Mouse (Mus musculus) gastrocnemius, postnatal 4 days (tissue): Measurements from ENCODE around the gene Hoxd1. TPM values are rescaled to one million over a fixed set of nuclear protein-coding genes. Genes with fewer than 3 reads are reported as not detected.
A peak's percentile ranks its signal among the peaks of the same experiment; 100 is the strongest.

Experiments
- DNase-seq, 2 experiments: peaks; one replicate each; pipeline ENCODE4 v3.0.0; 2021 to 2022; ENCODE audit warnings: low spot score in 2 of 2, mixed read lengths in 2 of 2
- total RNA-seq, 2 experiments: library from RNA; stranded (reverse); gene quantifications; 2 replicates each; pipeline ENCODE4 v1.2.3; 2021

Gene Hoxd1
- total RNA-seq, 2 experiments from 2014 or later: 0.20 TPM; not detected in 1

DNA sequence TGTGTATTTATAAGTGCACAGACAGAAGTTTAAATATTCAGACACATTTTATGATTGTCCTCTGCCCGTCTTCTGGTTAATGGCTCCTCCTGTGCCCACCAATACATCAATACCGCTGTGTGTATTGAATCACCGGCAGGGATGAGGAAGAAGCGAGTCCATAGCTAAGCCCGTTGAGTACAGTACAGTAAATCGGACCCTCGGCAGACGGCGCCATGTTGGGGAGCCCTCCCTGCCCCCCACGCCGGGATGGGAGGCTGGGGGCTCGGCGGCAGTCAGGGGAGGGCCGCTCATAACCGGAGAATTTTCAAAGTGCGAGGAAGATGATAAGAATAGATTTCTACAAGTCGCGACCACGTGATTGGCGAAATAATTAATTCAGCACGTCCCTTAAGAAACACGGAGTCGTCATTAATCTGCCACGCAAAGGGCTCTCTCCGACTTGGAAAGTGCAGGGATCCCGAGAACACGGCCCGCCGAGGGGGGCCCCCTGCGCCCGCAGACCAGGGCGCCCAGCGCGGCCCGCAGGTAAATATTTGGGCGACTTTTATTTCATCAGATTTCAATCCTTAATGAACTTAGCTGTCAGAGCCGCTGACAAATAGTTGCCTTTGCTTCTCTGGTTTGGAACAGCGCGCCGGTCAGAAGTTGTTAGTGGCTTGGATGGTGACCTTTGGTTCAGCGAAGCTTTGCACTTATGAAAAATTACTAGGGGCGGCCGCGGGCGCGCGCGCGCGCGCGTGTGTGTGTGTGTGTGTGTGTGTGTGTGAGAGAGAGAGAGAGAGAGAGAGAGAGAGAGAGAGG is 30.1 kb upstream of the Hoxd1 start:
- DNase-seq: no peak

DNA sequence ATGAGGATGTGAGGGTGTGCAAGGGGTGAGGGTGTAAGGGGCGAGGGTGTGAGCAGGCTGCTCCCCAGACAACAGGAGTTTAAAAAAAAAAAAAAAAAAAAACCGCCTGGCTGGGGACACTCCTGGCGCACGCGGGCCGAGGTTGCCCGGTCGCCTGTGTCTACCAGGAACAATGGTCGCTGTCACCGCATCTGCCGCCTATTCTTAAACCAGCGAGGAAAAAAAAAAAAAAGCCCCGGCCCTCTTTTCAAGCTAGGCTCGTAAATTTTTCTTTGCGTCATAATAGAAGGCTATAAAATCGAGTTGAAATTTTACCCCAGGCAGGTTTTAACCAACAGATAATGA is 29.5 kb upstream of the Hoxd1 start:
- DNase-seq: no peak

DNA sequence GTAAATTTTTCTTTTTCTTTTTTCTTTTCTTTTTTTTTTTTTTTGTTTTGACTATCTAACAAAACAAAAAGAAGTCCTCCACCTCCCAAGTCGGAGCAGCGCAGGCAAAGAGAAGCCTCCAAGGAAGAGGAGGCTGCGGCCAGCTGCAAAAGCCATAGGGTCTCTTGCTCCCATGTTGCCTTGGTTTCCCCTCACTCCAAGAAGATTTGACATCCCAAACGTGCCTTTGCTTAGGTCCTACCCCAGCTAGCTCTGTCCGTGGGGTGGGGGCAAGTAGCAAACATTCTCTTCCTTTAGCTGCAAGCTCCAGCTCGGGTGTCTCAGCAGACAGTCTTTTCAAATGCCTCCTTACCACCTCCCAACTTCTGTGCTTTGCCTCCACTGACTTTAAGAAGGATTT is 29.0 kb upstream of the Hoxd1 start:
- no peak for DNase-seq

DNA sequence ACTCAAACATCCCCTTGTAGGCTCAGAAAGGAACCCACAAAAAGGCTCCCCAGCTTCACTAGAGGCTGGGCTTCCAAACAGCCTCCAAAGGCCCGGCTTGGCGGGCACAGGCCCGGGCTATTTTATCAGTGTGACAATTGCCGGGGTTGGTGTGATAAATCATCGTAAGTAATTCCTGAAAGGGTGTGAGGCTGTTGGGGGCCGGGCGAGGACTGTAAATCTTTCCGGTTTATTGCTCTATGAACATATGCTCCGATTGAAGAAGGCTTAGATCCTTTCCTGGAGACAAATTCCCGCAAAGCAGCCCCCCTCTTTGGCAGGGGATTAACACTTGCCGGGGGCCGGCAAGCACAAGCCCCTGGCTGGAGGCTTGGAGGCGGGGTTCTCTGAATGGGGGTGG is 28.3 kb upstream of the Hoxd1 start:
- no peak for DNase-seq

DNA sequence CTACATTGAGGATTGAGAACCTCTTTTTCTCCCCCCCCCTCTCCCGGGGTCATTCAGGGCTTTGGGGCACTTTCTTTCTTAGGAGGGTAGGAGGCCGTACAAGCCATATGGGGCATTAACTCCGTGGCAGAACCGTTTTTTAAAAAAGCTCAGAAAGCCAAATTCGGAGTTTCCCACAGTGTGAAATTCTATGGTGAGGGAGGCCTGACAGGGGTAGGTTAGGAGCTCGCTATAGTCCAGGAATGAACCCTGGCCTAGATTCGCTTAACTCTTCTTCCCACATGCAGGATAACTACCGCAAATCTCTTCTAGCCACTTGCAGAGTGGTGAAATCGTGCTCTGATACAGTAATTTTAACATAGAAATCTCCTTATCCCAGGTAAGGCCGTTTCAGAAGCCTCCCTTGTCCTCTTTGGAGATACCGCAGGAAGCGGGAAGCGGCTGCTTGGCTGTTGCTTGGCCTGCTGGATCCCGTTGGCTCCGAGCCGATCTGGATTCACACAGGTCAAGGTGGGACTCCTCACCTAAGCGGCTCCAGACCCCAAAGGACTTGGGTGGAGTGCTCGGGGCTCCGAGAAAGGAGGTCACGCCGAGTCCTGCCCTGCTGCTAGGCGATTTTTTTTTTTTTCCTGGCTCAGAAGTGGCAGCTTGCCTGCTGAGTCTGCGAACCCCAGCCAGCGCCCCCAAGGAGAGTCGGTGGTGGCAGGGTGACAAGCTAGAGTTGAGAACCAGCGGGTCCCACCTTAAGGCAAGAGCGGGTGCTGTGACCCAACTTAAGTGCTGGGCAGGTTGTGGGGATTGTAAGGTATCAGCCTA is 27.6 kb upstream of the Hoxd1 start:
- DNase-seq: no peak

DNA sequence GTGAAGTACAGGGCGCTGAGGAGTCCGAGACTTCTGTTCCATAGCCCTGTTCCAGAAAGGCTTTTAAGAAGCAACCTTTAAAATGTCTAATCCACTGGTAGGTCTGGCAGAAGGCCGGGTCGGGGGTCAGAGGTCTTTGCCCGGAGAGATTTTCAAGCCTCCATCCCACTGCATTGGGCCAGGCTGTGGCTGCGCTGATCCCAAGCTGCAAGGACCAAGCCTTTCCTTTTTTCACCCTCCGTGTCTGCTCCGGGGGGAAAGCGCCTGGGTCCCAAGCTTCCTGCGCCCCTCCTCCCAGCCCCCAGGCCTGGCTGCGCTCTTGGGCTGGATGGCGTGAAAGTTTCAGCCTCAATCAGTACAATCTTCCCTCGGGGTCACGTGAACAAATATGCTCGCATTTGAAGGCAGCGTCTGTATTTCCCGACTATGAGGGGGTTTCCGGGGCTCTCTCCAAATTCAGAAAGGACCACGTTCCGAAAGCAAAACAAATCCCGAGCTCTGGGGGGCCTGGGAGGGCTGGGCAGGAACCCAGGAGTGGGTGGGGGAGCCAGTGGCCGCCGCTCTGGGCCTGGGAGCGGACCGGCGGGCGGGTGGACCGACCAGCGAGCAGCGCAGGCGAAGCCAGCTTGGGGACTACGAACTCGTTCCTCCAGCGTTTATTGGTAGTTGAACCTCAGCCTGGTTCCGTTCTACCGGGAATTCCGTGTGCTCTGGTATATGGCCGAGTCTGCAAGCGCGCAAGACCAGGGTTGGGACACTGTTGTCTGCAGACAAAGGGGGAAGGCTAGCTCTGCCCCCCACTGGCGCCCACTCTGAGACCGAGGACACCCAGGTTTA is 26.7 kb upstream of the Hoxd1 start:
- no peak for DNase-seq

DNA sequence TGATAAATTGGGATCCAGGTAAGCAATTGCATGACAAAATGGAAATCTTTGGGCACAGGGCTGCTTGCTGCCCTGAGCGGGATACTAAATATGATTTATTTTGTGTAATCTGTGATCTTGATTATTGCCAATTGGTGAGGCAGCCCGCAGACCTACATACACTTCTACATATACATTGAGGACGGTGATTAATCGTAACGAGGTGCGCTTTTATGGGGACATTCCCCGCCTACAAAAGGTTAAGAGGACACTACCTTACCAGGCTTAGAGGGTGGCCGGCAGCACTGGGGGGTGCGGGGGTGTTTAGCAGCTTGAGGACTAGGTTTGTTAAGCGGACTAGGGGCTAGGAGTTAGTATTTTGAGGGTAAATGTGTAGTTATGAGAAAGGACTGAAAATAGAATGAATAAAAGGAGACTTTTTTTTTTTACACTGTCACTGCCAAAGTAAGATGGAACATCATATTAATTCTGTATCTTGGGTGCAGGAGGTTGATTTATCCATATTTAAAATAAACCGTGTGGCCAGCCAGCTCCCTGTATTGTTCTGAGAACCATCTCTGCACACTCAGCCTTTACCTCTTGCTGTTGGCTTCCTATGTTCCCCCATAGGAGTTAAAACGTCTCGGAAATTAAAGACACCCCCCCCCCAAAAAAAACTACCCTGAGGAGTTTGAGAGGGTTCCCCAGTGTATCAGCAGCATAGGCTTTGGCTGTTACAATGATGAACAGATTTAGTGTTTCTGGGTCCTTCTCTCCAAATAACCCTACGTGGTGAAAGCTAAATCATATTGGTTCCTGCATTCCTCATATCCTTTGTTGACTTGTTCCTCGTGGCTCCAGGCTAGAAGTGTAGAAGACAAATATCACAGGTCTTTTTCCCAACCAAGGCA is 25.8 kb upstream of the Hoxd1 start:
- DNase-seq: no peak

DNA sequence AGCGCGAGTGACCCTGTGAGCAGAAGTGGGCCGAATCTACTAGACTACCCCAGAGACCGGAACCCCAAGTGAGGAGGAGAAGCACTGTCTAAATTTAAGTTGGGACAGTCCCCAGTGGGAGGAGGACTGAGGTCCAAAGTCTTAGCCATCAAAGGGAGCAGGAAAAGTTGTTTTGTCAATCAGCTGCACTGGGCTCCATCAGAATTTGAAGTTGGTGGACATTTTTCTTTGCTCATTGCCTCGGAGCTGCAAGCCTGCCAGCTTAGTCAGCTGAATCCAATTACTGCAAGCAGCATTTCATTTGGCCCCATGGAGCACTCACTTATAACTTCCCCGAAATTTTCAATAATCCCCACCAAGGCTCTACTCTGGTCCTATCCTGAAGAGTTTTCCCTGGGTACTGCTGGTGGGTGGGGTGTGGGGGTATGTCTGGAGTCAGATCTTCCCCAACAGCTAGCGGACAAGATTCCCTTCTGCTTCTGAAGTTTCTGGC is 25.2 kb upstream of the Hoxd1 start:
- DNase-seq: no peak

DNA sequence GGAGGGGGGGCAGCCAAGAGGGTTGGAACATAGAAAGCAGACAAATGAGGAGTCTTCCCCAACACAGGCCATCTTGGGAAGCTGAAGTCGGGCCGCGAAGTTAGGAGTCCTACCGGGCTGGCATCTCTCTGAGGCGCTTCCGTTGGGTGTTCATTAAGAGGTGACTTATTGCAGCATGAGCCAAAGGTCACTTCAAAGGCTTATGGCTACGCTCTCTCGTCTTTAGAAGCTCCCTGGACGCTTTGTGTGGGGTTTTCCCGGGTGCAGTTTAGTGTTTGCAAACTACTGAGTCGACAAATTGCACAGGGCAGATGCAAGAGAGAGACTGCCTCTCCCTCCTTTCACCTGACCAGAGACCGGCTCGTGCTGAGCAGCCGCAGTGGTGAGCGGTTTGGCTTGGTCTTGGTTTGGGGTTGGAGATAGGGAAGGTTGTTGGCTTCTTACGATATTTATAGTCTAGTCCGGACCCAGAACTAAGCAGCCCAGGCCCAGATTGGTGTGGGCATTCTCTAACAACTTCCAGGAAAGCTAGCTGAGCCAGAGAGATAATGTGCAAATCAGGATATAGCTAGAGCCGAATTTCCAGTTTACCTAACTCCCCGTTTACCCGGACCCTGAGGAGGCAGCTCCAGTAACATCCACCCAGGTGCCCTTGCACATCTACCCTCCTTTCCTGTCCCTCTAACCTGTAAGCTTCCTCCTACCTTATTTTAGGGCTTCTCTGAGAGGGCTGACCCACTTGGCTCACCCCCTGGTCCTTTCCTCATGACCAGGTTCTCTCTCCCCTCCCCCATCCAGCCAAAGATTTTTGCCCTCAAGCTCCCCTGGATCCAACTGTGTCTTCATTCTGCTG is 23.9 kb upstream of the Hoxd1 start:
- no peak for DNase-seq

DNA sequence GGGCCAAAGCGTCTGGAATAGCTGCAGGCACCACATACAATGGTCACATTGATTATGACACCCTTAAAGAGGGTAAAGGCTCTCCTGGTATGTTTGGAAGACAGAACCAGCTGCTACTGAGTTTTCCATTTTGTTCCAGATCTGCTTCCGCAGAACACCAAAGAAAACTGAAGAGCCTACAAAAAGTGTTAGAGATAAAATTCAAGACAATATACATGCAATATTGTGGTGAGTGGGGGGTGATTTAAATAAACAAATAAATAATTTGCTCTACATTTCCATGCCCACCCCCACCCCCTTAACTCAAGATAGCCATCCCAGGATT is 23.3 kb upstream of the Hoxd1 start:
- no peak for DNase-seq

DNA sequence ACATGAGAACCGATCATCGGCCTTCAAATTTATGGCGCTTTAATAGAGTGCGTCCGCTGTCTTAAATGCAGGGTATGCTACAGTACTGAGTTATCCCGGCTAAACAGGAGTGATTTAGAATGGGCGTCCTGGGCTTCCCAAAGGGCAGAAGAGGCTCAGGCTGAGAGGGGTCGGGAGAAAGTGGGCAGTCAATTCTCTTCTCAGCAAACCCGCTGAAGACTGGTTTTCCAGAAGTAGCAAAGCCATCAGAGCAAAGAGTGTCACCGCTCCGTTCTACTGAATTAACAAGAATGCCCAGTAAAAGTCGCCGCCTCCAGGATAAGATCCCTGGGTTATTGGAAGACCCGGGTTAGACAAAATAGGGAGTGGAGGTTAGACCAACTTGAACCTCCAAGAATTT is 22.9 kb upstream of the Hoxd1 start:
- no peak for DNase-seq

DNA sequence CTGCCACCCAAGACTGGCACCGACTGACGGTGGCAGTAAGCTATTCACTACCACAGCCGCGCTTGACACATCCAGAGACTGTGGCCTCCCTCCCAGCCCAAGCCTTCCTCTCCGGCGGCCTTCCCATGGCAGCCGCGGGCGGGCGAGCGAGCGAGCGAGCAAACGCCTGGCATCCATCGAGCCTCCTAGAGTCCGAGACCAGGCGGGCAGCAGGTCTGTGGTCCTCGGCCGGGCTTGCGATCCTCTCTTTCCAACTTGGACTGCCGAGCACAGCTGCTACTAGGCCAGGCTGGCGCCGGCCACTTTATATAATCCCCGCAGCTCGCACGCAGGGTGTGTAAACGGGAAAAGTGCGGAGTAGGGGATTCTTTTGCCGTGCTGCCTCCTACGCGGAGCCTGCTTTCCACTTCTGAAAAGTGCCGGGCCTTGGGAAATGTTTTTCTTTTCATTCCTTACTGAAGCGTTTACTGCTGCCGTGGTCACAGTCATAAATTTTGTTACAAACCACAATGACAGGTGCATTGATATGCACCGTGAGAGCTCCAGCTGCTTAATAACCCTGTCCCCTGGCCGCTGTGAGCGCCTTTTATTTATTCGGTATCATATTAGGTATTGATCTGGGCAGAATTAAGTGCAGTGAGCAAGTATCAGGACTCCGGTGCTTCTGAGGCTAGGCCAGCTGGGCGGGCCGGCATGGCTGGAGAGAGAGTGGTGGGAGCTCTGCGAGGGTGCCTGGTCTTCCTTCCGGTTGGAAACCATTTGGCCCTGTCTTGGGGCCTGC is 22.3 kb upstream of the Hoxd1 start:
- peak in 1 of 2 experiments; percentile 22 for DNase-seq

DNA sequence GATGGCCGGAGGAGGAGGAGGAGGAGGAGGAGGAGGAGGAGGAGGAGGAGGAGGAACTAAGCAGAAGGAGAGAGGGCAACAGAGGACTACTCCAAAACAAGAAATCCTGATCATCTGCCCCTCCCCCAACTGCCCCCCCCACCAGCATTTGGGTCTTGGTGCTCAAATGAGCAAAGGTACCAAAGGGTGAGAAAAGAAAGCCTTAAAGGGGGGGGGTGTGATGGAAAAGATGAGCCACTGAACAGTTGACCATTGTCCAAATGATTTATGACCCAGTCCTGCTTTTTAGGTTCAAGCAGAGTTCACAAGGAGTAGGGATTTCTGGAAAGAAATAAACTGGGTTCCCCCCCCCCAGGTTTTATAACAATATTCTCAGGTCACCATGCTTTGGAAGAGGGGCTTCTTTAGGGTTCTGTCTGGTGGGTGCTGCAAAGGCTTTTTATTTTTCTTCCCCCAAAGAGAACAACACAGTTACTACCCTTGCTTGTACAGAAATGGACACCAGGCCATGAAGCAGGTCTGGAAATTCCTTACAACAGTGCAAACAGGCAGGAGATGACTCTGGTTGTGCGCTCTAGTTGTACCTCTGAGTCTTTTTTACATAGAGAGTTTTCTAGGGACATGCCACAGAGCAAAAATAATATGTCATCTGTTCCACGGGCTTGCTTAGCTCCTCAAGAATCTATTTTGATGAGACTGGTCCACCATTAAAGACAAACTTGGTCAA is 21.4 kb upstream of the Hoxd1 start:
- no peak for DNase-seq

DNA sequence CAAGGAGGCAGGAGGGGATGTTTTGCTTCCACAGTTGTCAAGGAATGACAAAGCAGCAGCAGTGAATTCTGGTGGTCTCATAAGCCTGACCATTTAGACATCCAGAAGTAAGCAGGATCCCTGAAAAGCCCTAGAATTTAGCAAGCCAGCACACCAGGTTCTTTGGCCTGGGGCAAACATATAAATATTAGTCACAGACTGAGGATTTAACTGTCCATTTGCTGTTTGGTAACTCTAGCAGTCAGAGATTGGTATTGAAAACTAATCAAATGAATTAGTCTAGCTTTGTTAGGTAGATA is 20.9 kb upstream of the Hoxd1 start:
- no peak for DNase-seq

DNA sequence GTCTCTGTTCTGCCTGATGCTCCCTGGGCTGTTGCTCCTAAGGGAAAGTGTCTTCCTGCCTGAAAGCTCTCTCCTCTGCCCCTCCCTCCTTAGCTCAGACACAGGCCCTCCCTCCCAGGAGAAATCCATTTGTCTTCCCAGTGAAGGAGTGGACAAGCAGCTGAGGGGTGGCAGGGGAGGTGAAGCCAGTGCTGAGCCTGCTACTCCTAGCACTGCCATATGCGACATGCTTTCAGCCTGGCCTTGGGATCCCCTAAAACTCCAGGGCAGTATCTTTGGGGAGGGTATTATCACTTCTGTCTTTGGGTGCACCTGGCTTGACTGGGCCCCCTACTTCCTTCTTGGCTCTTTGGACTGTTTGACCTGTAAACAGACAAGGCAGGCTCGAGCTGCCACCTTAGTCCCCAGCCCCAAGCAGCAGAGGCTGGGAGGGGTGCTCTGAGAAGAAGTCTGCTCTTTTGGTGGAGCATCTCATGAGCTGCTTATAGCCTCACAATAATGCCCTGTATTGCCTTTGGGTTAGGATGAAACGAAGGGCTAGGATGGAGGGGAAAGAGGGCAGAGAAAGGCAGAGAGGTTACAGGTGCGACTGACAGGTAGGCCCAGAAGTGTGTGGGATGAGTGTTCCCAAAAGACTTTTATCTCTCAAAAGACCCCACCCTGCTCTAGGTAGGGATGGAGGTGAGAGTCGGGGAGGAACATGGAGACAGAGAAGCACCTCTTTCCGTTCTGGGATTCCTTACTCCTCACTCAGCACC is 17.1 kb upstream of the Hoxd1 start:
- DNase-seq: peak in 1 of 2 experiments; percentile 9

DNA sequence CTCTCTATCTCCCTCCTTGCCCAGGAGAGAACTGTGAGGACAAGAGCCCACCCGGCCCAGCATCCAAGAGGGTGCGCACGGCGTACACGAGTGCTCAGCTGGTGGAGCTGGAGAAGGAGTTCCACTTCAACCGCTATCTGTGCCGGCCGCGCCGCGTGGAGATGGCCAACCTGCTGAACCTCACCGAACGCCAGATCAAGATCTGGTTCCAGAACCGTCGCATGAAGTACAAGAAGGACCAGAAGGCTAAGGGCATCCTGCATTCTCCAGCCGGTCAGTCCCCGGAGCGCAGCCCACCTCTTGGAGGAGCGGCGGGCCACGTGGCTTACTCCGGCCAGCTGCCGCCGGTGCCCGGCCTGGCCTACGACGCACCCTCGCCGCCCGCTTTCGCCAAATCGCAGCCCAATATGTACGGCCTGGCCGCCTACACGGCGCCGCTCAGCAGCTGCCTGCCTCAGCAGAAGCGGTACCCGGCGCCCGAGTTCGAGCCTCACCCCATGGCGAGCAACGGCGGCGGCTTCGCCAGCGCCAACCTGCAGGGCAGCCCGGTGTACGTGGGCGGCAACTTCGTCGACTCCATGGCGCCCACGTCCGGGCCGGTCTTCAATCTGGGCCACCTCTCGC is 16.4 kb upstream of the Hoxd1 start:
- peak in 1 of 2 experiments; percentile 9 for DNase-seq

DNA sequence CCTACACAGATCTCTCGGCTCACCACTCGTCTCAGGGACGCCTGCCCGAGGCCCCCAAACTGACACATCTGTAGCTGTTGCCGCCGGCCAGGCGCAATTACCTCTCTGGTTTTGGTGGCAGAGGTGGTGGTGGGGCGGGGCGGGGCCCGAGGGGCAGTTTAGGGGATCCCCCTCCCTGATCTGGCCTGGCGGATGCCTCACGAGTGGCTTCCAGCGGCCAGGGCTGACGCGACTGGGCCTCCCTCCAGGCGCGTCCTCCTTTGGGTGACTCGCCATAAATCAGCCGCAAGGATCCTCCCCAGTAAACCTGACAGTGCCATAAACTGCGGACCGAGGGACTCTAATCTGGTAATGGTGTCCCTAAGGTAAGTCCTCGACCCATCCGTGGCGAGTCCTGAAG is 15.8 kb upstream of the Hoxd1 start:
- no peak for DNase-seq
